Mouse (Mus musculus) midbrain, embryonic 13.5 days (tissue): ENCODE measurements at regions not wholly inside any gene's neighbourhood (a gene's known extent, or its start where the extent isn't known, plus 50 kb on each side); places are given as distances from the start of the nearest gene placed in this dataset.
A peak's percentile ranks its signal among the peaks of the same experiment; 100 is the strongest.

Source experiments
- ATAC-seq: fragments of 200-750 bp; cut with Nextera tagmentation; 2 replicates; pipeline ENCODE4 v1.8.0; 2017; ENCODE audit warnings: mild to moderate bottlenecking, moderate TSS enrichment, moderate library complexity
- H3K27ac ChIP-seq: fragments of 300-500 bp; sonication (generic); 2 replicates; pipeline ENCODE4 v1.5.1; 2015; ENCODE audit warnings: inconsistent platforms, mild to moderate bottlenecking, moderate library complexity
- H3K27me3 ChIP-seq: fragments of 300-500 bp; sonication (generic); 2 replicates; pipeline ENCODE4 v1.6.1; 2015; ENCODE audit warnings: mild to moderate bottlenecking, inconsistent platforms
- H3K36me3 ChIP-seq: fragments of 300-500 bp; sonication (generic); 2 replicates; pipeline ENCODE4 v1.6.1; 2015; ENCODE audit warnings: mild to moderate bottlenecking, inconsistent platforms
- H3K4me1 ChIP-seq: fragments of 300-500 bp; sonication (generic); replicated peaks from 2 replicates; pipeline ENCODE4 v1.6.1; 2015; ENCODE audit warnings: inconsistent platforms
- H3K4me2 ChIP-seq: fragments of 300-500 bp; sonication (generic); replicated peaks from 2 replicates; pipeline ENCODE4 v1.6.1; 2015; ENCODE audit warnings: moderate library complexity, mild to moderate bottlenecking, inconsistent platforms
- H3K4me3 ChIP-seq: fragments of 300-500 bp; sonication (generic); replicated peaks from 2 replicates; pipeline ENCODE4 v1.5.1; 2015; ENCODE audit warnings: mild to moderate bottlenecking, inconsistent platforms
- H3K9ac ChIP-seq: fragments of 300-500 bp; sonication (generic); replicated peaks from 2 replicates; pipeline ENCODE4 v1.6.1; 2015; ENCODE audit warnings: mild to moderate bottlenecking, inconsistent platforms
- H3K9me3 ChIP-seq: fragments of 300-500 bp; sonication (generic); 2 replicates; pipeline ENCODE4 v1.6.1; 2016; ENCODE audit warnings: mild to moderate bottlenecking, inconsistent platforms
- WGBS: fragments of 180-500 bp; shearing (Covaris S2); methylation state at CpG from one replicate; pipeline ENCODE4 v1.1.7; 2015; 5-methylcytosine and 5-hydroxymethylcytosine counted together

GRCm38 (mm10) chr9:50430147-50430546 lies 64.2 kb upstream of the Plet1 start:
- no peak overlapping the region for H3K27ac ChIP-seq
- H3K9me3 ChIP-seq = no peaks in the 10 kb centered on the region
- H3K36me3 ChIP-seq = no peaks in the 10 kb centered on the region
- no peaks in the 10 kb centered on the region for H3K27me3 ChIP-seq
- no peak overlapping the region for H3K4me3 ChIP-seq
- no peak overlapping the region for H3K9ac ChIP-seq
- WGBS = 88% methylated on average over 7 of the region's 7 CpGs
- ATAC-seq = no peak
- H3K4me1 ChIP-seq = peaks cover 4% of the 10 kb centered on the region; the same call in 1 of the 2 replicates
- no peak overlapping the region for H3K4me2 ChIP-seq

GRCm38 (mm10) chr9:50433525-50433924 lies 60.8 kb upstream of the Plet1 start:
- Histone ChIP-seq H3K4me1 (peaks cover 7% of the 10 kb centered on the region), H3K36me3 (no peaks in the 10 kb centered on the region), H3K9me3 (no peaks in the 10 kb centered on the region), H3K4me3 (no peak overlapping the region), H3K4me2 (no peak overlapping the region), H3K27me3 (no peaks in the 10 kb centered on the region), H3K9ac (no peak overlapping the region), H3K27ac (no peak overlapping the region)
- 81% methylated on average over 4 of the region's 4 CpGs for WGBS
- no peak for ATAC-seq

GRCm38 (mm10) chr9:50433978-50434377 lies 60.3 kb upstream of the Plet1 start:
- no peaks in the 10 kb centered on the region for H3K9me3 ChIP-seq
- no peak for ATAC-seq
- no peaks in the 10 kb centered on the region for H3K36me3 ChIP-seq
- no peak overlapping the region for H3K4me3 ChIP-seq
- WGBS = 75% methylated on average over 4 of the region's 4 CpGs
- H3K27ac ChIP-seq = no peak overlapping the region
- H3K9ac ChIP-seq = no peak overlapping the region
- H3K4me1 ChIP-seq = peaks cover 7% of the 10 kb centered on the region
- no peak overlapping the region for H3K4me2 ChIP-seq
- H3K27me3 ChIP-seq = no peaks in the 10 kb centered on the region

GRCm38 (mm10) chr9:50437830-50438722 lies 56.2 kb upstream of the Plet1 start:
- Histone ChIP-seq H3K36me3 (no peaks in the 10 kb centered on the region), H3K4me2 (peak overlapping the region; percentile 62), H3K4me3 (peak overlapping the region; percentile 34), H3K9ac (peak overlapping the region; percentile 59; the same call in 1 of the 2 replicates), H3K4me1 (peaks cover 11% of the 10 kb centered on the region), H3K9me3 (no peaks in the 10 kb centered on the region), H3K27ac (no peak overlapping the region), H3K27me3 (no peaks in the 10 kb centered on the region)
- 18% methylated on average over 17 of the region's 17 CpGs for WGBS
- peak; percentile 87 for ATAC-seq

GRCm38 (mm10) chr9:50438738-50439137 lies 55.6 kb upstream of the Plet1 start:
- Histone ChIP-seq H3K9ac (no peak overlapping the region), H3K27me3 (no peaks in the 10 kb centered on the region), H3K9me3 (no peaks in the 10 kb centered on the region), H3K4me3 (no peak overlapping the region), H3K27ac (no peak overlapping the region), H3K4me1 (peaks cover 11% of the 10 kb centered on the region), H3K4me2 (no peak overlapping the region), H3K36me3 (no peaks in the 10 kb centered on the region)
- WGBS = 61% methylated on average over 7 of the region's 7 CpGs
- ATAC-seq = no peak

GRCm38 (mm10) chr9:50440222-50440621 lies 54.1 kb upstream of the Plet1 start:
- Histone ChIP-seq H3K4me2 (no peak overlapping the region), H3K9ac (no peak overlapping the region), H3K36me3 (no peaks in the 10 kb centered on the region), H3K27me3 (no peaks in the 10 kb centered on the region), H3K27ac (no peak overlapping the region), H3K9me3 (no peaks in the 10 kb centered on the region), H3K4me1 (peaks cover 11% of the 10 kb centered on the region), H3K4me3 (no peak overlapping the region)
- 72% methylated on average over 3 of the region's 3 CpGs for WGBS
- ATAC-seq = peak; percentile 13; the same call in 1 of the 2 replicates

GRCm38 (mm10) chr9:50440689-50441088 lies 53.6 kb upstream of the Plet1 start:
- WGBS = 52% methylated on average over 2 of the region's 2 CpGs
- no peaks in the 10 kb centered on the region for H3K9me3 ChIP-seq
- H3K4me1 ChIP-seq = peaks cover 11% of the 10 kb centered on the region
- no peaks in the 10 kb centered on the region for H3K36me3 ChIP-seq
- peak; percentile 59 for ATAC-seq
- no peaks in the 10 kb centered on the region for H3K27me3 ChIP-seq
- H3K9ac ChIP-seq = no peak overlapping the region
- no peak overlapping the region for H3K4me2 ChIP-seq
- H3K4me3 ChIP-seq = no peak overlapping the region
- no peak overlapping the region for H3K27ac ChIP-seq

GRCm38 (mm10) chr9:50443708-50444463 lies 50.4 kb upstream of the Plet1 start:
- Histone ChIP-seq H3K4me1 (0 out of 2 replicates have a peak, but pooled peaks cover 4% of the 10 kb centered on the region), H3K27ac (no peak overlapping the region), H3K36me3 (no peaks in the 10 kb centered on the region), H3K9ac (no peak overlapping the region), H3K4me3 (no peak overlapping the region), H3K27me3 (no peaks in the 10 kb centered on the region), H3K4me2 (no peak overlapping the region), H3K9me3 (no peaks in the 10 kb centered on the region)
- 0 out of 2 replicates have a peak, but pooled peaks have one; percentile 41 for ATAC-seq
- WGBS = 64% methylated on average over 23 of the region's 23 CpGs
